Mouse (Mus musculus) layer of hippocampus, adult 18-20 months (tissue): ENCODE measurements around the gene Agps. TPM values are rescaled to one million over a fixed set of nuclear protein-coding genes. Genes with fewer than 3 reads are reported as not detected.
"Not testable (repeated sequence)": the region's sequence is repeated elsewhere in the genome, so short reads cannot be mapped to it uniquely, and the experiment has no call there.

ENCODE experiments used
- DNase-seq, 2 experiments: peaks; one replicate each; pipeline ENCODE4 v3.0.0; 2022; ENCODE audit warnings: low spot score in 2 of 2
- total RNA-seq, 2 experiments: library from RNA; stranded (reverse); gene quantifications; 2 replicates each; pipeline ENCODE4 v1.2.3; 2021

Agps gene
- total RNA-seq, 2 experiments from 2014 or later: 33.5 to 36.3 TPM

- DNase-seq: no peak
Measured at GRCm38 (mm10) chr2:75929141-75929540, 97.2 kb downstream of the Agps start.

GRCm38 (mm10) chr2:75929786-75930444 is 97.9 kb downstream of the Agps start:
- no peak for DNase-seq

GRCm38 (mm10) chr2:75930941-75931340 is 99.0 kb downstream of the Agps start:
- no peak for DNase-seq

- no peak for DNase-seq
Measured at GRCm38 (mm10) chr2:75933541-75933940, 101.6 kb downstream of the Agps start.

GRCm38 (mm10) chr2:75936685-75937084 is 104.7 kb downstream of the Agps start:
- DNase-seq: not testable (repeated sequence)

- DNase-seq: not testable (repeated sequence)
Measured at GRCm38 (mm10) chr2:75937520-75938116, 105.6 kb downstream of the Agps start.

GRCm38 (mm10) chr2:75938117-75939063 is 106.4 kb downstream of the Agps start, which contains the start of gene Ttc30b:
Ttc30b (minus strand) TSS chr2:75938585.
- DNase-seq: peak; percentile 69 to 86

- no peak for DNase-seq
Measured at GRCm38 (mm10) chr2:75950685-75951084, 118.7 kb downstream of the Agps start.

GRCm38 (mm10) chr2:75953320-75953719 is 121.3 kb downstream of the Agps start:
- no peak for DNase-seq

- DNase-seq: no peak
Measured at GRCm38 (mm10) chr2:75955709-75956108, 123.7 kb downstream of the Agps start.

GRCm38 (mm10) chr2:75959183-75959849 is 127.3 kb downstream of the Agps start:
- DNase-seq: no peak

GRCm38 (mm10) chr2:75959850-75960365 is 127.9 kb downstream of the Agps start:
- peak in 1 of 2 experiments; percentile 14 for DNase-seq

GRCm38 (mm10) chr2:75960366-75961330 is 128.7 kb downstream of the Agps start:
- peak; percentile 22 to 28 for DNase-seq

- no peak for DNase-seq
Measured at GRCm38 (mm10) chr2:75963211-75963840, 131.3 kb downstream of the Agps start.

- DNase-seq: no peak
Measured at GRCm38 (mm10) chr2:75964051-75964450, 132.1 kb downstream of the Agps start.

GRCm38 (mm10) chr2:75964512-75964911 is 132.5 kb downstream of the Agps start:
- DNase-seq: peak in 1 of 2 experiments; percentile 48

- peak; percentile 77 to 90 for DNase-seq
Measured at GRCm38 (mm10) chr2:75964972-75965371, 133.0 kb downstream of the Agps start.

GRCm38 (mm10) chr2:75974131-75974530 is 142.2 kb downstream of the Agps start:
- DNase-seq: no peak

GRCm38 (mm10) chr2:75976070-75976469 is 144.1 kb downstream of the Agps start:
- not testable (repeated sequence) for DNase-seq
